Mouse (Mus musculus) neural tube, embryonic 12.5 days (tissue): ENCODE results near the gene Esrrg. TPM values are rescaled to one million over a fixed set of nuclear protein-coding genes. Genes with fewer than 3 reads are reported as not detected.

Experiments used
- ATAC-seq: fragments of 200-750 bp; cut with Nextera tagmentation; 2 replicates; pipeline ENCODE4 v1.8.0; 2017; ENCODE audit warnings: low read depth, mild to moderate bottlenecking, moderate TSS enrichment, moderate library complexity; ENCODE audit not compliant: low FRiP score
- H3K27ac ChIP-seq: fragments of 300-500 bp; sonication (generic); 2 replicates; pipeline ENCODE4 v1.5.1; 2016
- H3K27me3 ChIP-seq: fragments of 300-500 bp; sonication (generic); replicated peaks from 2 replicates; pipeline ENCODE4 v1.6.1; 2016; ENCODE audit warnings: mild to moderate bottlenecking
- H3K36me3 ChIP-seq: fragments of 300-500 bp; sonication (generic); 2 replicates; pipeline ENCODE4 v1.6.1; 2016; ENCODE audit warnings: mild to moderate bottlenecking
- H3K4me1 ChIP-seq: fragments of 300-500 bp; sonication (generic); 2 replicates; pipeline ENCODE4 v1.6.1; 2016
- H3K4me2 ChIP-seq: fragments of 300-500 bp; sonication (generic); replicated peaks from 2 replicates; pipeline ENCODE4 v1.6.1; 2016; ENCODE audit warnings: mild to moderate bottlenecking
- H3K4me3 ChIP-seq: fragments of 300-500 bp; sonication (generic); 2 replicates; pipeline ENCODE4 v1.5.1; 2016
- H3K9ac ChIP-seq: fragments of 300-500 bp; sonication (generic); 2 replicates; pipeline ENCODE4 v1.6.1; 2016; ENCODE audit warnings: mild to moderate bottlenecking
- H3K9me3 ChIP-seq: fragments of 300-500 bp; sonication (generic); 2 replicates; pipeline ENCODE4 v1.6.1; 2016; ENCODE audit warnings: mild to moderate bottlenecking
- WGBS: fragments of 180-500 bp; shearing (Covaris S2); methylation state at CpG from one replicate; pipeline ENCODE4 v1.1.7; 2016; 5-methylcytosine and 5-hydroxymethylcytosine counted together
- polyA plus RNA-seq: library from polyadenylated mRNA; unstranded; fragments of >200 nt; fragmentation: Nextera tagmentation; extraction: Ambion mirVana; gene quantifications from 2 replicates; pipeline ENCODE4 v1.2.1, GENCODE M21; 2016

Esrrg gene
- polyA plus RNA-seq, 1 experiment from 2014 or later: 17.8 TPM

DNA sequence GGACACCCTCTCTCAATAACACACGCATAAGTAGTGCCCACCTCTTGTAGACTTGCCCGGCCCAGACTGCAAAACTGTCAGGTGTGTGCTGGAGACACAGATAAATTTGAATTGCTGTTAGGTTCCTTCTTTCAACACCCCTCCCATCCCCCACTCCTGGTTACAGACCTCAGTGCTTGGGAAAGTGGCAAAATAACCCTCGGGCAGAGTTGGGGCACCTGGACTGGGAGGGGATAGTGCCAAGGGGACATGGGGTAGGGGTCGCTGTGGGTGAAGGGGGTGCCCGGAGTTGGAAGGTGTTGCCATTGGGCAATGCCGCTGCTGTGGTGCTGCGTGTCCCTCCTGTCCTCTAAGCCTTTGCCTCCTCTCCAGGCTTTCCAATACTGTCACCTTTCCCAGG lies 43.9 kb downstream of the Esrrg start:
- Histone ChIP-seq H3K27me3 (no peaks in the 10 kb centered on the region), H3K9ac (no peak overlapping the region), H3K4me3 (peak overlapping the region; percentile 68), H3K36me3 (no peaks in the 10 kb centered on the region), H3K27ac (no peak overlapping the region), H3K4me2 (peak overlapping the region; percentile 80), H3K4me1 (peaks cover 7% of the 10 kb centered on the region; the same call in 1 of the 2 replicates), H3K9me3 (no peaks in the 10 kb centered on the region)
- 16% methylated on average over 7 of the region's 7 CpGs for WGBS
- peak; percentile 8; the same call in 1 of the 2 replicates for ATAC-seq

GRCm38 (mm10) chr1:187653390-187653789 lies 44.8 kb downstream of the Esrrg start:
- H3K9me3 ChIP-seq: no peaks in the 10 kb centered on the region
- WGBS: 58% methylated on average over 9 of the region's 9 CpGs
- no peaks in the 10 kb centered on the region for H3K27me3 ChIP-seq
- H3K4me2 ChIP-seq: peak overlapping the region; percentile 80
- no peak overlapping the region for H3K27ac ChIP-seq
- no peak overlapping the region for H3K4me3 ChIP-seq
- no peaks in the 10 kb centered on the region for H3K36me3 ChIP-seq
- no peak overlapping the region for H3K9ac ChIP-seq
- no peak for ATAC-seq
- peaks cover 7% of the 10 kb centered on the region; the same call in 1 of the 2 replicates for H3K4me1 ChIP-seq

- Histone ChIP-seq H3K4me2 (no peak overlapping the region), H3K9ac (no peak overlapping the region), H3K36me3 (no peaks in the 10 kb centered on the region), H3K27ac (no peak overlapping the region), H3K27me3 (no peaks in the 10 kb centered on the region), H3K4me1 (peaks cover 14% of the 10 kb centered on the region), H3K9me3 (no peaks in the 10 kb centered on the region), H3K4me3 (no peak overlapping the region)
- WGBS: 80% methylated on average over 9 of the region's 9 CpGs
- ATAC-seq: no peak
Measured at GRCm38 (mm10) chr1:187660963-187661362, 52.4 kb downstream of the Esrrg start.

DNA sequence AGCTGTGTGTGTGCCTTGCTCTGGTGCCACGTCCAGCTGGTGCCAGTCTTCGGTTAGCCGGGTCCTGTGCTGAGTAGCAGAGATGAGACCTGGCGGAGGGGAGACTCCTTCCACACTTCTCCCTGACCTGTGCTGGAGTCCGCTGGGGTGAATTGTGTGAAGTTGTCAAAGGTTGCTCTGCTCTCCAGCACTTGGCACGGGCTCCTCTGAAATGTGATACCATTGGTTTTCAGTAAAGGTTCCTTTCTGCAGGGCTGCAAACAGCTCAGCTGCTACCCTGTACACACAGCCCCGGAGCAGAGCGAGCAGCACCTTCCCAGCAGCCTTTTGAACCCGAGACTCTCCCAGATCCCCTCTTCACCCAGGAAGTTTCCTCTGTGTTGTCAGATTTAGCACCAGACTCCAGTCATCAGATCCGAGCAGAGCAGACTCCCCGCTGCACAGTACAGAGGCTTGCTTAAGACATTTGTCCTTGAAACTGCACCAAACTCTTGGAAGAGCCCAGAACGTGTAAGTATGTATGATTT lies 53.6 kb downstream of the Esrrg start:
- Histone ChIP-seq H3K4me3 (no peak overlapping the region), H3K9ac (no peak overlapping the region), H3K9me3 (no peaks in the 10 kb centered on the region), H3K27me3 (no peaks in the 10 kb centered on the region), H3K36me3 (no peaks in the 10 kb centered on the region), H3K4me2 (0 out of 2 replicates have a peak overlapping the region, but pooled peaks have one; percentile 0), H3K27ac (no peak overlapping the region), H3K4me1 (peaks cover 14% of the 10 kb centered on the region)
- no peak for ATAC-seq
- 46% methylated on average over 12 of the region's 12 CpGs for WGBS

DNA sequence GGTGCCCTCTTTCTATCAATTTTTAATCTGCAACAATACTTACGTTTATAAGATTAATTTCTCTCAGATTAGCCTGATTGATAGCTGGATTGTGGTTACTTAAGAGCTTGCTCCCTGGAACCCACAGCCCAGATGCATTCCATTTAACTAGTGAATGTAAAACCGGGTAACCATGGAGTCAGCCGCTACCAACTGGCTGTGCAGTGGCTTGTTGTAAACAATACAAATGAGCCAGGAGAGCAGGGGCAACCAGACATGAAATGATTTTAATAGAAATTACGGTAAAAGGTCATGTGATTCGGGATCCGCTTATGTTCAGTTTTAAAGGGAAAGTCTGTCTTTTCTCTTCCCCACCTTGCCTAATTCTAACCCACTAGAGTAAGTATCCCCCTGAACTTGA lies 54.8 kb downstream of the Esrrg start:
- Histone ChIP-seq H3K27me3 (no peaks in the 10 kb centered on the region), H3K4me1 (peaks cover 14% of the 10 kb centered on the region), H3K9ac (no peak overlapping the region), H3K4me3 (no peak overlapping the region), H3K4me2 (no peak overlapping the region), H3K36me3 (no peaks in the 10 kb centered on the region), H3K27ac (no peak overlapping the region), H3K9me3 (no peaks in the 10 kb centered on the region)
- WGBS: 42% methylated on average over 6 of the region's 6 CpGs
- no peak for ATAC-seq

- peaks cover 14% of the 10 kb centered on the region for H3K4me1 ChIP-seq
Measured at GRCm38 (mm10) chr1:187664261-187664660, 55.7 kb downstream of the Esrrg start.

GRCm38 (mm10) chr1:187665901-187666600 lies 57.5 kb downstream of the Esrrg start:
- ATAC-seq: no peak
- H3K4me3 ChIP-seq: no peak overlapping the region
- WGBS: 50% methylated on average over 10 of the region's 10 CpGs

More at GRCm38 (mm10) chr1:187664261-187664660, 55.7 kb downstream of the Esrrg start:
- Histone ChIP-seq H3K9me3 (no peaks in the 10 kb centered on the region), H3K36me3 (no peaks in the 10 kb centered on the region), H3K4me3 (no peak overlapping the region), H3K27me3 (no peaks in the 10 kb centered on the region), H3K4me2 (no peak overlapping the region), H3K27ac (no peak overlapping the region), H3K9ac (no peak overlapping the region)
- 89% methylated on average over 7 of the region's 7 CpGs for WGBS
- ATAC-seq: no peak

DNA sequence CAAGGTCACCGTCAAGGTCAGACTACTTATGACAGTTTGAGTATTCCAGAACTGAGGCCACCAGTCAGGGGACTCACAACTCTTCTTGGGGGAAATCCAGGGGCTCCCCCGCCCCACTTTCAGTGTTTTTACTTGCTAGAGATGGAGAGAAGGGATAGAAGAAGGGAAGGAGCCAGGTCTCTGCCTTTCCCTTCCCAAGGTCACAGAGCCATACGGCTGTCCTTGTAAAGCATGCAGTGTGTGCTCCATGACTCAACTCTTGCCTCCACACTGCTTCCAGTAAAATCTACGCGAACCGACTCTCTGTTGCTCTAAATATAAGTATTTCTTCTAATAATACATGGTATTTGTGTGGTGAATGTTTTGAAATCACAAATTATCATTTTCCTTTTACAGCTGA lies 61.2 kb downstream of the Esrrg start:
- Histone ChIP-seq H3K27me3 (no peaks in the 10 kb centered on the region), H3K9ac (no peak overlapping the region), H3K4me3 (no peak overlapping the region), H3K36me3 (no peaks in the 10 kb centered on the region), H3K4me2 (no peak overlapping the region), H3K27ac (no peak overlapping the region), H3K9me3 (no peaks in the 10 kb centered on the region), H3K4me1 (no peaks in the 10 kb centered on the region)
- no peak for ATAC-seq
- 92% methylated on average over 6 of the region's 6 CpGs for WGBS

More at GRCm38 (mm10) chr1:187665901-187666600, 57.5 kb downstream of the Esrrg start:
- Histone ChIP-seq H3K9me3 (no peaks in the 10 kb centered on the region), H3K27me3 (no peaks in the 10 kb centered on the region), H3K9ac (no peak overlapping the region), H3K4me1 (peaks cover 14% of the 10 kb centered on the region), H3K4me2 (no peak overlapping the region), H3K36me3 (no peaks in the 10 kb centered on the region), H3K27ac (no peak overlapping the region)

GRCm38 (mm10) chr1:187672446-187672845 lies 63.9 kb downstream of the Esrrg start:
- H3K27me3 ChIP-seq: no peaks in the 10 kb centered on the region
- ATAC-seq: no peak
- H3K4me2 ChIP-seq: no peak overlapping the region
- no peaks in the 10 kb centered on the region for H3K9me3 ChIP-seq
- 37% methylated on average over 5 of the region's 5 CpGs for WGBS
- no peak overlapping the region for H3K27ac ChIP-seq
- no peaks in the 10 kb centered on the region for H3K36me3 ChIP-seq
- H3K4me1 ChIP-seq: no peaks in the 10 kb centered on the region
- H3K4me3 ChIP-seq: no peak overlapping the region
- no peak overlapping the region for H3K9ac ChIP-seq

DNA sequence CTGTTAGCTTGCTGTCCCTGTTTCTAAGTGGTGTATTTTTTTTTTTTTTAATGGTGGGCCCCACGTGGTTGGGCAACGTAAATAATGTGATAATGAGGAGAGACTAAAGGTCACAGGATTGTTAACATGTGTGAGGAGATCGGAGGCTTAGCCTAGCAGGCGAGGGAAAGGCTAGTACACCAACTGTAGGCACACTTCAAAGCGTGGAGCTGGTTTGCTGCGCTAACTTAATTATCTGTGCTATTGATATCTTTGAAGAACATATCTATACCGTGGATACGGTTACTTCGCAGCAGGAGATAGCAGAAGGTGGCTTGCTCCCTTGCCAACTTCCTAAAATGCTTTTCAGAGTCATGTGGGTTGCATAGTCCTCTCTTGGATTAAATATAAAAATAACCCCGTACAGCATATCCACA lies 66.2 kb downstream of the Esrrg start:
- no peak for ATAC-seq
- Histone ChIP-seq H3K27me3 (no peaks in the 10 kb centered on the region), H3K4me1 (no peaks in the 10 kb centered on the region), H3K4me2 (no peak overlapping the region), H3K36me3 (no peaks in the 10 kb centered on the region), H3K9ac (no peak overlapping the region), H3K27ac (no peak overlapping the region), H3K4me3 (no peak overlapping the region), H3K9me3 (no peaks in the 10 kb centered on the region)
- 59% methylated on average over 10 of the region's 10 CpGs for WGBS

DNA sequence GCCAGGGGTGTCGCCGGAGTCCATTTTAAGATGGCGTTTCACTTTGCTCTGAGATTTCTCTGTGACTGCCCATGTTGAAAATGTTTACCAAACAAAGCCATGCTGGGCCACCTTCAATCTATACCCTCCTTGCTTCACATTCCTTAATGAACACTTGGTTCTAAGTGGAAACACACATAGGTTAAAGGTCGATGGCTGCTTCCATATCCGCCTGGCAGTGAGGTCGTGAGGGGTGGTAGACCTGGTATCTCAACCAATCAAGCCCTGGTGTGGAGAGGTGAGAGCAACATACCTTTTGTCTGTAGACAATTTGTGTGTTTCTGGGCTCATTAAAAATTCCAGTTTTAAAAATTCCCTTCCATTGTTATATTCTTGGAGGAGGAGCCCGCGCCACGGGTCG lies 68.0 kb downstream of the Esrrg start:
- no peak overlapping the region for H3K4me2 ChIP-seq
- no peak overlapping the region for H3K9ac ChIP-seq
- WGBS: 85% methylated on average over 10 of the region's 10 CpGs
- H3K36me3 ChIP-seq: no peaks in the 10 kb centered on the region
- H3K27ac ChIP-seq: no peak overlapping the region
- ATAC-seq: no peak
- no peaks in the 10 kb centered on the region for H3K9me3 ChIP-seq
- no peaks in the 10 kb centered on the region for H3K4me1 ChIP-seq
- no peaks in the 10 kb centered on the region for H3K27me3 ChIP-seq
- no peak overlapping the region for H3K4me3 ChIP-seq

DNA sequence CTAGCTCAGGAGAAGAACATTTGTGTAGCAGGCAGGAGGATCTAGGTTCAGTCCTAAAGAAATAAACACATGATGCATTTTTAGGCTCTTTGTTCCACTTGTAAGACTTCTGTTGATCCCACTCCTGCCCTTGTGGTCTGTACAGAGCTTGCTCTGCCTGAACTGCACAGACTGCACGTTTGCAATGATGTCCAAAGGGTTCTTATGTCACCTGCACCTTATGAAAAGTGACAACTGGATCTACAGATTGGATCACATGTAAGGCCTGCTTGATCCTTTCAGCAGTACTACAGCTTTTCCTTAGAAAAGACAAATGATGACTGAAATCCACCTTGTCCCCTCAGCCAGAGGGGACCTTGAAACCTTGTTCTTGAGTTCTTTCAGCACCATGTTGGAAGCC lies 70.7 kb downstream of the Esrrg start:
- no peak for ATAC-seq
- no peaks in the 10 kb centered on the region for H3K9me3 ChIP-seq
- H3K4me1 ChIP-seq: no peaks in the 10 kb centered on the region
- H3K27ac ChIP-seq: no peak overlapping the region
- no peaks in the 10 kb centered on the region for H3K36me3 ChIP-seq
- no peak overlapping the region for H3K9ac ChIP-seq
- H3K4me2 ChIP-seq: no peak overlapping the region
- no peaks in the 10 kb centered on the region for H3K27me3 ChIP-seq
- whole genome bisulfite sequencing: 85% methylated on average over 1 of the region's 1 CpGs
- no peak overlapping the region for H3K4me3 ChIP-seq

GRCm38 (mm10) chr1:187684519-187684918 lies 75.9 kb downstream of the Esrrg start:
- Histone ChIP-seq H3K4me2 (no peak overlapping the region), H3K9ac (no peak overlapping the region), H3K4me1 (no peaks in the 10 kb centered on the region), H3K36me3 (no peaks in the 10 kb centered on the region), H3K27me3 (no peaks in the 10 kb centered on the region), H3K9me3 (no peaks in the 10 kb centered on the region), H3K27ac (no peak overlapping the region), H3K4me3 (no peak overlapping the region)
- no peak for ATAC-seq
- WGBS: 85% methylated on average over 4 of the region's 4 CpGs
